Mouse (Mus musculus) cerebellum, adult 2 months (tissue): ENCODE measurements around the gene Trp53bp2. TPM values are rescaled to one million over a fixed set of nuclear protein-coding genes. Genes with fewer than 3 reads are reported as not detected.

Experiments used
- DNase-seq, 2 experiments: peaks; one replicate each; pipeline ENCODE4 v3.0.0; 2021
- H3K27ac ChIP-seq: fragments of 200-500 bp; 2 replicates; pipeline ENCODE4 v1.5.1; 2012; ENCODE audit warnings: low read length, control low read depth, inconsistent platforms; ENCODE audit not compliant: insufficient read depth
- H3K27me3 ChIP-seq: fragments of 200-500 bp; 2 replicates; pipeline ENCODE4 v1.6.1; 2012; ENCODE audit warnings: inconsistent platforms, mild to moderate bottlenecking, low read length, moderate library complexity; ENCODE audit not compliant: control insufficient read depth, insufficient read depth
- H3K4me1 ChIP-seq: fragments of 200-500 bp; 2 replicates; pipeline ENCODE4 v1.6.1; 2011; ENCODE audit warnings: low read length; ENCODE audit not compliant: control insufficient read depth, insufficient read depth
- H3K4me3 ChIP-seq: fragments of 200-500 bp; replicated peaks from 2 replicates; pipeline ENCODE3; 2011; ENCODE audit warnings: mild to moderate bottlenecking, low read depth, low read length, control low read depth; ENCODE audit not compliant: insufficient read depth
- CTCF ChIP-seq: fragments of 200-500 bp; IDR thresholded peaks from 2 replicates; pipeline ENCODE4 v1.5.1; 2011; ENCODE audit warnings: low read depth, mild to moderate bottlenecking, control low read depth, low read length, moderate library complexity, borderline replicate concordance; ENCODE audit not compliant: insufficient read depth
- POLR2A ChIP-seq: fragments of 200-500 bp; IDR thresholded peaks from 2 replicates; pipeline ENCODE4 v1.6.1; 2011; ENCODE audit warnings: low read length, control low read depth, borderline replicate concordance; ENCODE audit not compliant: insufficient read depth
- WGBS: fragments of 180-500 bp; shearing (Covaris S2); methylation state at CpG from one replicate; pipeline ENCODE4 v1.1.7; 2018; 5-methylcytosine and 5-hydroxymethylcytosine counted together
- polyA plus RNA-seq: library from polyadenylated mRNA; depleted of rRNA; stranded (reverse); fragments of >200 nt; gene quantifications from 2 replicates; pipeline ENCODE4 v1.2.3, GENCODE M21; 2012

The Trp53bp2 gene
- polyA plus RNA-seq, 1 experiment, result 21.1 TPM

DNA sequence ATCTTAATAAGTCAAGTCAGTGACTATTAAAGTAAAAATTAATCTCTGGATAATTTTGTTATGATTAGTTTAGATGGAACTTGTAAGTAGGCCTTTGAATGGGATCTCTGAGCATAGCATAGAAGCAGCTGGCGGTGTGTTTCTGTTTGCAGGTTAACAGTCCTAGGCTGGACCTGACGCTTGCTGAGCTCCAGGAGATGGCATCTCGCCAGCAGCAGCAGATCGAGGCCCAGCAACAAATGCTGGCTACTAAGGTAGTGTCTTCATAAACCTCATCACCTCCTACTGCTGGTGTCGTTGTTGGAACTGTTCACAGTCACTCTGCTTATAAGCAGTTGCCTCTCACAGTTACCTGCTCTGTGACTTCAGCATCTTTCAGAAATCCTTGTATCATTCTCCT, 27.8 kb downstream of the Trp53bp2 start:
- Histone ChIP-seq H3K27ac (no peak overlapping the region), H3K4me3 (no peak overlapping the region), H3K27me3 (no peaks in the 10 kb centered on the region), H3K4me1 (no peaks in the 10 kb centered on the region)
- DNase-seq, result peak; percentile 34 to 39
- no peak for TF ChIP-seq POLR2A
- TF ChIP-seq CTCF, result no peak
- WGBS, result 28% methylated on average over 5 of the region's 5 CpGs

DNA sequence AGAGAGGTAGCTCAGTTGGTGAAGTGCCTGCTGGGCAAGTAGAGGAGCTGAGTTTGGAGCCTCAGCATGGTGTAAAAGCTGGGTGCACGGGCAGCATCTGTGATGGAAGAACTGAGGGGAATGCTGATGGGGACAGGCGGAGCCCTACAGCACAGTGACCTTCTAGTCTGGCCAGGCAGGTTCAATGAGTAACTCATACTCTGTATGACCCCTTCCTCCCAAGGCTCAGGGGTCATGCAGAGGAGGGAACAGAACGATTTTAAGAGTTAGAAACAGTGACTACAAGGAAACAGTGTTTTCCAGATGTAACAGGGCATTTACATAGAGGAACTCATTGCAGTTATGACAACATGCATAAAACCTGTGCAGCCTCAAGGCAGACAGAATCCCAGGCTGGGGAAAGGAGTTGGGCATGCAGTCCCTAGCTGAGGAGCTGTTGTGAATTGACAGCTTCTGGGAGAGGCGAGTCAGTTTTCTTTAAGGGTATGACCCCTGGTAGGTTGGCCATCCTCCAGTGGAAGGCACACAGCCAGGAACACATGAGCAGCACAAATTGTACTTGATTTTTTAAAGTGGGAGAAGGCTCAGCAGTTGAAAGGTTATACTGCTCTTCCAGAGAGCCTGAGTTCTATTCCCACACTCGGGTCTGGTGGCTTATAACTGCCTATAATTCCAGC, 30.7 kb downstream of the Trp53bp2 start:
- TF ChIP-seq CTCF (no peak), POLR2A (no peak)
- Histone ChIP-seq H3K27ac (peak overlapping the region; percentile 31; the same call in 1 of the 2 replicates), H3K27me3 (no peaks in the 10 kb centered on the region), H3K4me1 (no peaks in the 10 kb centered on the region), H3K4me3 (no peak overlapping the region)
- 50% methylated on average over 5 of the region's 5 CpGs for WGBS
- DNase-seq, result peak in 1 of 2 experiments; percentile 38

- peak overlapping the region; percentile 7; the same call in 1 of the 2 replicates for H3K27ac ChIP-seq
Measured at GRCm38 (mm10) chr1:182441791-182442473, 33.0 kb downstream of the Trp53bp2 start.

GRCm38 (mm10) chr1:182444116-182444515, 35.1 kb downstream of the Trp53bp2 start:
- no peak for DNase-seq
- H3K4me3 ChIP-seq, result no peak overlapping the region

More at GRCm38 (mm10) chr1:182441791-182442473, 33.0 kb downstream of the Trp53bp2 start:
- no peak for DNase-seq
- TF ChIP-seq CTCF (no peak), POLR2A (no peak)
- Histone ChIP-seq H3K4me1 (no peaks in the 10 kb centered on the region), H3K27me3 (no peaks in the 10 kb centered on the region), H3K4me3 (no peak overlapping the region)
- WGBS, result 69% methylated on average over 18 of the region's 18 CpGs

DNA sequence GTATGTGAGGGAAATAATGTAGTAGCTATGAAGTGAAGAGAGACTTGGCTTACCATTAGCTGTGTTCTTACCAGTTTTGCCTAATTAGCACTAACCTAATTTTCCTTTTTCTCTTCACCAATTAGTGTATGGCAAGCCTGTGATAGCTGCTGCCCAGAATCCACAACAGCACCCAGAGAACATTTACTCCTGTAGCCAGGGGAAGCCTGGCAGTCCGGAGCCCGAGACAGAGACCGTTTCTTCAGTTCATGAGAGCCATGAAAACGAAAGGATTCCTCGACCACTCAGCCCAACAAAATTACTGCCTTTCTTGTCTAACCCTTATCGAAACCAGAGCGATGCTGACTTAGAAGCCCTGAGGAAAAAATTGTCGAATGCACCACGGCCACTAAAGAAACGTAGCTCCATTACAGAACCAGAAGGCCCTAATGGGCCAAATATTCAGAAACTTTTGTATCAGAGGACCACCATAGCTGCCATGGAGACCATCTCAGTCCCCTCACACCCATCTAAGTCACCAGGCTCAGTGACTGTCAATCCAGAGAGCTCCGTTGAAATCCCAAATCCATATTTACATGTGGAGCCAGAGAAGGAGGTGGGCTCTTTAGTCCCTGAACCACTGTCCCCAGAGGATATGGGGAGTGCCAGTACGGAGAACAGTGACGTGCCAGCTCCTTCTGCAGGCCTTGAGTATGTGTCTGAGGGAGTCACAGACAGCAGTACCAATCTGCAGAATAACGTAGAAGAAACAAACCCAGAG, 39.5 kb downstream of the Trp53bp2 start:
- H3K4me3 ChIP-seq, result no peak overlapping the region
- TF ChIP-seq CTCF (no peak), POLR2A (no peak)
- H3K27me3 ChIP-seq, result no peaks in the 10 kb centered on the region
- H3K4me1 ChIP-seq, result no peaks in the 10 kb centered on the region
- WGBS, result 93% methylated on average over 14 of the region's 14 CpGs
- no peak for DNase-seq
- H3K27ac ChIP-seq, result no peak overlapping the region

More at GRCm38 (mm10) chr1:182444116-182444515, 35.1 kb downstream of the Trp53bp2 start:
- WGBS, result 65% methylated on average over 2 of the region's 2 CpGs
- Histone ChIP-seq H3K4me1 (no peaks in the 10 kb centered on the region), H3K27ac (no peak overlapping the region), H3K27me3 (no peaks in the 10 kb centered on the region)
- TF ChIP-seq CTCF (no peak), POLR2A (no peak)

DNA sequence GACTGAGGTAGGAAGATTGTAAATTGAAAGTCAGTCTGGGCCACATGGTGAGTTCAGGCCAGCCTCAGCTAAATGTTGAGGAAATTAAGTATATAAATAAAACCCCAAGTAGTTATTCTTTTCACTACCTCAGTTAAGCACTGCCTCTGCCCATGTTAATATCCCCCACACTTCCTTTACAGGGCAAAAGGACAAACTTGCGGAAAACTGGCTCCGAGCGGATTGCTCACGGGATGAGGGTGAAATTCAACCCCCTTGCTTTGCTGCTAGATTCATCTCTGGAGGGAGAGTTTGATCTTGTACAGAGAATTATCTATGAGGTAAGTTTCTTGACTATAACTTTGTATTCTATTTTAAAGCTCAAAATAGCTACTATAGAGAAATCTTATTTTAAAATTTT, 43.5 kb downstream of the Trp53bp2 start:
- DNase-seq, result no peak
- Histone ChIP-seq H3K4me3 (no peak overlapping the region), H3K27ac (no peak overlapping the region), H3K4me1 (no peaks in the 10 kb centered on the region), H3K27me3 (no peaks in the 10 kb centered on the region)
- no peak for TF ChIP-seq POLR2A
- no peak for TF ChIP-seq CTCF
- WGBS, result 93% methylated on average over 4 of the region's 4 CpGs

- DNase-seq, result no peak
- 88% methylated on average over 2 of the region's 2 CpGs for WGBS
- TF ChIP-seq POLR2A, result no peak
- TF ChIP-seq CTCF, result no peak
- no peak overlapping the region for H3K4me3 ChIP-seq
- no peaks in the 10 kb centered on the region for H3K27me3 ChIP-seq
- no peak overlapping the region; the same call in 1 of the 2 replicates for H3K27ac ChIP-seq
- H3K4me1 ChIP-seq, result no peaks in the 10 kb centered on the region
Measured at GRCm38 (mm10) chr1:182455080-182455479, 46.1 kb downstream of the Trp53bp2 start.

GRCm38 (mm10) chr1:182458556-182458955, 49.6 kb downstream of the Trp53bp2 start:
- WGBS, result 68% methylated on average over 19 of the region's 19 CpGs
- no peaks in the 10 kb centered on the region for H3K27me3 ChIP-seq
- TF ChIP-seq CTCF (no peak), POLR2A (no peak)
- H3K4me1 ChIP-seq, result peaks cover 7% of the 10 kb centered on the region
- 0 out of 2 replicates have a peak overlapping the region, but pooled peaks have one; percentile 5 for H3K27ac ChIP-seq
- no peak for DNase-seq
- no peak overlapping the region for H3K4me3 ChIP-seq
